Mouse (Mus musculus): ENCODE data around the gene Strn3.

DNA sequence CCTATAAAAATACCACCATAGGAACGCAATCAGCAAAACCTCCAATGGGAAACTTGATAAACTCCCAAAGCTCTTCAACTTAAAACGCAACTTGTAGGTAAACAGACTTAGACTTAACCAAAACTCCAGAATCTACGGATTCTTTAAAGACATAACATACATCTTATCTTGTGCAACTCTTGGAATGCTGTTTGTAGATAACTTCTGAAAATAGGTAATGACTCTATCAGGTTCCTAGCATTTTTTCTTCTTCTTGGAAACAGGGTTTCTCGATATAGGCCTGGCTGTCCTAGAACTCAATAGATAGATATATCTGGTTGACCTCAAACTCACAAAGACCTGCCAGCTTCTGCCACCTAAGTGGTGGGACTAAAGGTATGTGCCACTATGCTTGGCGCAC lies 70.5 kb downstream of the Strn3 start:
- TF ChIP-seq CTCF (IDR thresholded peaks at IDR 0.05; ENCODE audit: insufficient read depth, low read length), result no peak
- TF ChIP-seq POLR2A (IDR thresholded peaks at IDR 0.05; ENCODE audit: borderline replicate concordance, extremely low read depth, low read depth, low read length), result no peak

Data from lung, adult 2 months (tissue).